Mouse (Mus musculus) erythroblast, embryonic 14.5 days (primary cell): Measurements from ENCODE around the gene Gm17416.

Experiments used
- GATA1 ChIP-seq: IDR thresholded peaks from 2 replicates; pipeline ENCODE4 v1.6.1; 2012; ENCODE audit warnings: low read length, inconsistent platforms, mixed read lengths
- TAL1 ChIP-seq: IDR thresholded peaks from 3 replicates; pipeline ENCODE4 v1.6.1; 2012; ENCODE audit warnings: low read length, inconsistent platforms, mixed read lengths

GRCm38 (mm10) chr2:152542897-152543296 is 26.2 kb upstream of the Gm17416 start:
- TF ChIP-seq TAL1 (no peak), GATA1 (no peak)
